In the genomic region with DNA sequence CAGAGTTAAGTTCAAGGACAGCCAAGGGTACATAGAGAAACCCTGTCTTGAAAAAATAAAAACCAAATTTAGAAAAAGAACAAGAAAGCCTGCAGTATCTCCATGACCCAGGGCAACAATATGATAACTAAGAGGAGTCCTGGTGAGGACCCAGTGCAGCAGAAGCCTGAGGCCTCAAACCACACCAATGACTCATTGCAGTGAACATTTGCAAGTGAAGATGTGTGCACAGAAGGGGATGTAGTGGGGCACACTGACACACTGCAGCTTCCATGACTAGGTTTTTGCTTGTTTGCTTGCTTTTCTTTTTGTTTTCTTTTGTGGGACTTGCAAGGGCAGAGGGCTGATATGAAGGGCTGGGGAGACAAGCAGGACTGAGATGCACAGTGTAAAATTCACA, we compare ENCODE assay signal across 29 mouse cellular contexts. TPM values are rescaled to one million over a fixed set of nuclear protein-coding genes. Genes with fewer than 3 reads are reported as not detected.
A peak's percentile ranks its signal among the peaks of the same experiment; 100 is the strongest.
DNase-seq lines count a peak whose midpoint lies in the region; ATAC-seq and TF ChIP-seq lines count a peak whose summit lies in the region.
"Had no signal": no experiment of that assay in that cellular context is flagged by ENCODE, and none has a peak within 500 bp of the region (broad histone marks: within the 10 kb centered on the region; RNA-seq: fewer than 3 reads in every experiment).

No protein-coding gene starts in this region.

- H3K9me3 ChIP-seq in MEL (replicated peaks; ENCODE audit: insufficient read depth, low read length) = no peaks in the 10 kb centered on the region
- H3K9me3 ChIP-seq: embryonic facial prominence, embryonic 10.5 days; embryonic facial prominence, embryonic 12.5 days; forebrain, embryonic 10.5 days; forebrain, embryonic 12.5 days; G1E had no signal

- DNase-seq in 3134 (ENCODE audit: extremely low read depth, insufficient read length, low spot score) (peak; percentile 9), 3T3-L1 (ENCODE audit: low read depth, low spot score) (peak; percentile 61), MEL (ENCODE audit: low read depth, low spot score) (peak; percentile 78)
- no peak for DNase-seq in left cerebral cortex, postnatal 14 days (ENCODE audit: low spot score in 2 of 2)
- DNase-seq in layer of hippocampus, postnatal 25 days (ENCODE audit: extremely low spot score in 1 of 2, low spot score in 1 of 2) = no peak
- no peak for DNase-seq in layer of hippocampus, adult 8-10 months (ENCODE audit: low spot score in 2 of 2)
- DNase-seq: adrenal gland, adult 8-10 months; adrenal gland, postnatal 14 days; adrenal gland, postnatal 36 days; B cell, adult 2 months; cerebellum, adult 11-12 months; cerebellum, adult 2 months; cerebellum, adult 9-10 months; cerebellum, postnatal 10 days; cerebellum, postnatal 25 days had no signal

- TF ChIP-seq CTCF in MEL (IDR thresholded peaks at IDR 0.05 in 2 of 3, conservative IDR thresholded peaks at IDR 0.05 in 1 of 3; ENCODE audit: control insufficient read depth in 1 of 3, insufficient read depth in 1 of 3, low read depth in 2 of 3, low read length in 3 of 3, poor library complexity in 1 of 3, severe bottlenecking in 1 of 3) = no peak
- no peak for TF ChIP-seq CTCF in embryonic fibroblast, embryonic 13.5 days (IDR thresholded peaks at IDR 0.05; ENCODE audit: borderline replicate concordance, insufficient read depth, low read length)

- H3K36me3 ChIP-seq in MEL (ENCODE audit: control insufficient read depth in 1 of 2, insufficient read depth in 2 of 2, low read length in 2 of 2) = peaks cover 10 to 41% of the 10 kb centered on the region in 2 experiments
- H3K36me3 ChIP-seq: embryonic facial prominence, embryonic 10.5 days; embryonic facial prominence, embryonic 12.5 days; forebrain, embryonic 10.5 days; forebrain, embryonic 12.5 days had no signal

- H3K4me1 ChIP-seq in MEL (ENCODE audit: control insufficient read depth in 1 of 2, insufficient read depth in 2 of 2, low read length in 2 of 2) = peaks cover 14 to 15% of the 10 kb centered on the region in 2 experiments
- peaks cover 6% of the 10 kb centered on the region for H3K4me1 ChIP-seq in embryonic fibroblast, embryonic 13.5 days (ENCODE audit: control insufficient read depth, insufficient read depth, low read length)
- H3K4me1 ChIP-seq: embryonic facial prominence, embryonic 10.5 days; embryonic facial prominence, embryonic 12.5 days; forebrain, embryonic 10.5 days; forebrain, embryonic 12.5 days had no signal

- H3K9ac ChIP-seq in MEL (ENCODE audit: control insufficient read depth, low read depth, low read length, poor library complexity, severe bottlenecking) = no peak overlapping the region
- H3K9ac ChIP-seq: embryonic facial prominence, embryonic 12.5 days; forebrain, embryonic 12.5 days had no signal

- no peak for ATAC-seq in monocyte, adult 5-6 weeks (replicated peaks; ENCODE audit: insufficient number of reproducible peaks, low FRiP score, low TSS enrichment, poor library complexity, severe bottlenecking)
- ATAC-seq: activated CD4-positive, CD25-positive, alpha-beta regulatory T cell, adult 4 months; CD4-positive, CD25-positive, alpha-beta regulatory T cell, adult 4 months; forebrain, embryonic 14.5 days; forebrain, embryonic 16.5 days; Patski had no signal

- H3K27ac ChIP-seq in MEL (ENCODE audit: control insufficient read depth, low read depth, low read length) = peak overlapping the region; percentile 47
- peak overlapping the region; percentile 52; the same call in 1 of the 2 replicates for H3K27ac ChIP-seq in embryonic fibroblast, embryonic 13.5 days (ENCODE audit: insufficient read depth, low read length)
- H3K27ac ChIP-seq: embryonic facial prominence, embryonic 10.5 days; embryonic facial prominence, embryonic 12.5 days; forebrain, embryonic 10.5 days; forebrain, embryonic 12.5 days had no signal

- no peak for TF ChIP-seq POLR2A in MEL (IDR thresholded peaks at IDR 0.05; ENCODE audit: control insufficient read depth in 1 of 2, insufficient read depth in 1 of 2, low read depth in 1 of 2, low read length in 2 of 2, poor library complexity in 1 of 2)
- no peak for TF ChIP-seq POLR2A in embryonic fibroblast, embryonic 13.5 days (IDR thresholded peaks at IDR 0.05; ENCODE audit: low read depth, low read length)

- TF ChIP-seq RAD21 in MEL (IDR thresholded peaks at IDR 0.05; ENCODE audit: low read depth, low read length) = no peak

- H3K27me3 ChIP-seq in MEL (ENCODE audit: control insufficient read depth in 1 of 2, insufficient read depth in 2 of 2, low read length in 2 of 2) = no peaks in the 10 kb centered on the region
- H3K27me3 ChIP-seq: CH12.LX had no signal

- TF ChIP-seq EP300 in MEL (IDR thresholded peaks at IDR 0.05; ENCODE audit: low read depth in 1 of 2, low read length in 2 of 2) = peak; percentile 23 to 57; a peak in 3 of 4 replicates

- H3K4me3 ChIP-seq in MEL (ENCODE audit: control insufficient read depth in 1 of 2, insufficient read depth in 1 of 2, low read depth in 2 of 2, low read length in 2 of 2) = no peak overlapping the region
- no peak overlapping the region for H3K4me3 ChIP-seq in embryonic fibroblast, embryonic 13.5 days (ENCODE audit: insufficient read depth, low read length)
- H3K4me3 ChIP-seq: embryonic facial prominence, embryonic 10.5 days; embryonic facial prominence, embryonic 12.5 days; erythroblast, embryonic 14.5 days; forebrain, embryonic 10.5 days; forebrain, embryonic 12.5 days had no signal

- H3K79me2 ChIP-seq in MEL (ENCODE audit: control insufficient read depth, insufficient read depth, low read length, poor library complexity) = peaks cover 3% of the 10 kb centered on the region; the same call in 1 of the 2 replicates

- intact Hi-C loops in left cerebral cortex, postnatal 14 days (cut with DNase I) = no loop called here

TF ChIP-seq in MEL, 35 proteins besides CTCF, POLR2A, EP300 and RAD21:
- TF ChIP-seq TAL1 (IDR thresholded peaks at IDR 0.05; ENCODE audit: low read length) (peak; percentile 46), TBP (IDR thresholded peaks at IDR 0.05; ENCODE audit: low read depth, low read length) (0 out of 2 replicates have a peak, but pooled peaks have one; percentile 21), MYC (IDR thresholded peaks at IDR 0.05; ENCODE audit: low read depth, low read length) (no peak), JUND (IDR thresholded peaks at IDR 0.05; ENCODE audit: low read depth, low read length) (peak; percentile 48; the same call in 1 of the 2 replicates), GATA1 (IDR thresholded peaks at IDR 0.05; ENCODE audit: low read depth, low read length) (0 out of 2 replicates have a peak, but pooled peaks have one; percentile 7), USF1 (IDR thresholded peaks at IDR 0.05; ENCODE audit: low read depth, low read length) (no peak)

RNA-seq across cellular contexts. Expression of a gene that starts 52.3 kb away (rescaled TPM):
- total RNA-seq in MEL (2012; rRNA removed) = 15.1 and 16.3 TPM in 2 replicates
- polyA plus RNA-seq in MEL (2012; ENCODE audit: insufficient read depth in 1 of 2, insufficient read length in 2 of 2, low read depth in 1 of 2, low replicate concordance in 2 of 2, missing spikeins in 1 of 2) = 10 to 100 TPM; 23.6 to 62.1 TPM
- 40.4 and 41.3 TPM in 2 replicates for polyA plus RNA-seq in embryonic fibroblast, embryonic 13.5 days (2011; ENCODE audit: insufficient read length, low read depth, missing spikeins)
- total RNA-seq in left cerebral cortex, postnatal 14 days (2021) = 1 to 10 TPM; 3.8 to 3.9 TPM
- total RNA-seq in monocyte, adult 5-6 weeks (2017) = 3.1 to 9.0 TPM (median 5.3 TPM) in 3 replicates
- 1 to 10 TPM; 1.7 to 2.0 TPM for total RNA-seq in layer of hippocampus, postnatal 25 days (2021)
- total RNA-seq in layer of hippocampus, adult 8-10 months (2022) = 1 to 10 TPM; 1.7 to 2.7 (median 2.2) TPM

Comparison
In these comparisons a context has a peak if more than half of its experiments do, and no peak if none do; other contexts are left out.
1. DNase-seq: peak in 3134 (single experiment), 3T3-L1 (single experiment) and MEL (single experiment); none in left cerebral cortex, postnatal 14 days (0 of 2), layer of hippocampus, postnatal 25 days (0 of 2) and layer of hippocampus, adult 8-10 months (0 of 2).